Mouse (Mus musculus): ENCODE results near the gene Mier1. TPM values are rescaled to one million over a fixed set of nuclear protein-coding genes. Genes with fewer than 3 reads are reported as not detected.

Mier1 gene
- polyA plus RNA-seq, 1 experiment from 2014 or later, result 39.9 TPM

- H3K4me1 ChIP-seq (replicated peaks; ENCODE audit: control insufficient read depth, insufficient read depth, low read length), result peaks cover 17% of the 10 kb centered on the region
- peak overlapping the region; percentile 78; the same call in 1 of the 2 replicates for H3K9ac ChIP-seq (ENCODE audit: low read length)
- H3K9me3 ChIP-seq (ENCODE audit: control insufficient read depth, low read length), result no peaks in the 10 kb centered on the region
- H3K27ac ChIP-seq (ENCODE audit: low read depth), result no peak overlapping the region
- peaks cover 9% of the 10 kb centered on the region for H3K36me3 ChIP-seq (ENCODE audit: control insufficient read depth, insufficient read depth, low read length)
- DNase-seq (ENCODE audit: low spot score) (no peak), ATAC-seq (replicated peaks; ENCODE audit: low FRiP score, low TSS enrichment, low read depth) (no peak)
- WGBS, result 51% methylated on average over 7 of the region's 7 CpGs
- H3K4me3 ChIP-seq (ENCODE audit: low read depth, low read length), result peak overlapping the region; percentile 84; the same call in 1 of the 2 replicates
- H3K4me2 ChIP-seq (ENCODE audit: low read length), result peak overlapping the region; percentile 62
- H3K27me3 ChIP-seq (replicated peaks; ENCODE audit: control insufficient read depth, insufficient read depth, low read length), result no peaks in the 10 kb centered on the region
Measured at GRCm38 (mm10) chr4:103112651-103113050, 1.5 kb upstream of the Mier1 start.

DNA sequence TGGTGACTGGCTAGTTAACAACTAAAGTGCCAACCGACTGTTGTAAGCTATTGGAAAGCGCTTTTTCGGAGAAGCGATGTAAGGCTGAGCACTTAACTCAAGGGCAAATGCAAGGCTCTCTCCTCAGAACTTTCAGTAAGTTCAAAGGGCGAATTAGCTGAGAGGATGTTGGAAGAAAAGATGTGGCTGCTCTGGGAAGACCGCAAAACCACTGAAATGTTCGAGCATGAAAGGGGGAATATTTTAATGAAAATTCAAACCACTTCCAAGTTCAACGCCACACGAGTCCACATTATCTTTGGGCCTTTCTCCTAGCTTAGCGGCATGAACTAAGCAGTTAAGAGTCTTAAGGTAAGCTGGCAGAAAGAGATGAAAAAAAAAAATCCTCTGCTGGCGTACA is 788 bp upstream of the Mier1 start:
- peaks cover 9% of the 10 kb centered on the region for H3K36me3 ChIP-seq (ENCODE audit: control insufficient read depth, insufficient read depth, low read length)
- DNase-seq (ENCODE audit: low spot score), result no peak
- no peak for ATAC-seq (replicated peaks; ENCODE audit: low FRiP score, low TSS enrichment, low read depth)

DNA sequence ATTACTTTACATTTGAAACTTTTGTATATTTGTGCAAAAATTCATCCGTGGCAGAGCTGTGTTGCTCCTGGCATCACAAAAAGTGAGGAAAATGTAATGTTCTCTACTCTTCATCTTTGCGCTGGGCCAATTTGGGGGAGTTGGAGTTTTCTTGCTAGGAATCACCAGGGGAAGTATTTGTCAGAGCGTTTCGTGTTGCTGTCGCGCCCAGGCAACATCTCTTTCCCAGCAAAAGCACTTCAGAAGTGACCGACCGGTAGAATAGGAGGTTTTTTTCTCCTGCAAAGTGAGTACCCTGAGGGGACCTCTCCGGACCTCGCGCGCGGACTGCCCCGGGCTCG is 4.7 kb downstream of the Mier1 start:
- H3K4me2 ChIP-seq (ENCODE audit: low read length), result peak overlapping the region; percentile 69
- H3K36me3 ChIP-seq (ENCODE audit: control insufficient read depth, insufficient read depth, low read length), result peaks cover 9% of the 10 kb centered on the region
- no peaks in the 10 kb centered on the region for H3K9me3 ChIP-seq (ENCODE audit: control insufficient read depth, low read length)
- ATAC-seq (replicated peaks; ENCODE audit: low FRiP score, low TSS enrichment, low read depth) (no peak), DNase-seq (ENCODE audit: low spot score) (peak; percentile 84)
- H3K4me3 ChIP-seq (ENCODE audit: low read depth, low read length), result peak overlapping the region; percentile 90
- H3K27me3 ChIP-seq (replicated peaks; ENCODE audit: control insufficient read depth, insufficient read depth, low read length), result no peaks in the 10 kb centered on the region
- peak overlapping the region; percentile 97 for H3K27ac ChIP-seq (ENCODE audit: low read depth)
- H3K9ac ChIP-seq (ENCODE audit: low read length), result peak overlapping the region; percentile 94
- H3K4me1 ChIP-seq (replicated peaks; ENCODE audit: control insufficient read depth, insufficient read depth, low read length), result peaks cover 27% of the 10 kb centered on the region
- 1% methylated on average over 15 of the region's 15 CpGs for WGBS

More for the DNA sequence above, 788 bp upstream of the Mier1 start:
- no peaks in the 10 kb centered on the region for H3K9me3 ChIP-seq (ENCODE audit: control insufficient read depth, low read length)
- peak overlapping the region; percentile 78 for H3K9ac ChIP-seq (ENCODE audit: low read length)
- peak overlapping the region; percentile 99; the same call in 1 of the 2 replicates for H3K27ac ChIP-seq (ENCODE audit: low read depth)
- H3K4me3 ChIP-seq (ENCODE audit: low read depth, low read length), result peak overlapping the region; percentile 84
- 4% methylated on average over 11 of the region's 11 CpGs for WGBS
- peaks cover 17% of the 10 kb centered on the region for H3K4me1 ChIP-seq (replicated peaks; ENCODE audit: control insufficient read depth, insufficient read depth, low read length)
- no peaks in the 10 kb centered on the region for H3K27me3 ChIP-seq (replicated peaks; ENCODE audit: control insufficient read depth, insufficient read depth, low read length)
- H3K4me2 ChIP-seq (ENCODE audit: low read length), result peak overlapping the region; percentile 62

DNA sequence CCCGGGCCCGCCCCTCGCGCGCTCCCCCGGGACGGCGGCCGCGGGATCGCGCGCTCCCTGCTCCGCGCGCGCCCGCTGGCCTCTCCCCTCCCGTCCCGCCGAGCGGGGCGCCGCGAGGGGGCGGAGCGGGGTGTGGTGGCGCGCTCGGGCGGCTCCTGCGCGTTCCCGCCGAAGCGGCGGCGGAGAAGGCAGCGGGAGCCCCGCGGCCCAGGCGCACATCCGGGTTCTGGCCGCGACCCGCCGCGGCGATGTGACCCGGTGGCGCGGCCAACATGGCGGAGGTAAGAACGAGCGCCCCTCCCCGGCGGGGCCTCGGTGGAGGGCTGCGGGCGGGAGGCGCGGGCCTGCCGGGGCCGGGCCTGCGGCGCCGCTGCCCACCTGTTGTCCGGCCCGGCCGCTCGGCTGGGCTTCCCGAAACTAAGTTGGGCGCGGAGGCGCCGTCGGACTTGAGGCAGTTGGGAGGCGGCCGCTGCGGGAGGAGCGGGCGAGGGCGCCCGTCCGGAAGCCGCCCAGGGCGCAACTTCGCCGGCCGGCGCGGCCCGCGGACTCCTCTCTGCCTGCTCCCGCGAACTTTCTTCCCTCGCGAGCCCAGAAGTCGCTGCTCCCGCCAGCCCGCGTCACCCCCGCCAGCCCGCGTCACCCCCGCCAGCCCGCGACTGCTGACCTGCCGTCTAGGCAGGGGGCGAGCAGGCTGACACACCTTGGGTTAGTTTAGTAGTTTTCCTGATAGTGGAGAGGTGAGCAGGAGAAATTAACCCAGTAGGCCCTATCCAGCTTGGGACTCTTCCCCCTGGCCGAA is 5.2 kb downstream of the Mier1 start:
- H3K9ac ChIP-seq (ENCODE audit: low read length), result peak overlapping the region; percentile 94

GRCm38 (mm10) chr4:103120028-103120384 is 5.8 kb downstream of the Mier1 start:
- peak overlapping the region; percentile 90 for H3K4me3 ChIP-seq (ENCODE audit: low read depth, low read length)
- H3K9ac ChIP-seq (ENCODE audit: low read length), result peak overlapping the region; percentile 94

More for the DNA sequence above, 5.2 kb downstream of the Mier1 start:
- DNase-seq (ENCODE audit: low spot score) (peak; percentile 85), ATAC-seq (replicated peaks; ENCODE audit: low FRiP score, low TSS enrichment, low read depth) (peak; percentile 68)
- H3K27me3 ChIP-seq (replicated peaks; ENCODE audit: control insufficient read depth, insufficient read depth, low read length), result no peaks in the 10 kb centered on the region
- H3K27ac ChIP-seq (ENCODE audit: low read depth), result peak overlapping the region; percentile 97
- H3K9me3 ChIP-seq (ENCODE audit: control insufficient read depth, low read length), result no peaks in the 10 kb centered on the region
- peaks cover 9% of the 10 kb centered on the region for H3K36me3 ChIP-seq (ENCODE audit: control insufficient read depth, insufficient read depth, low read length)
- peaks cover 27% of the 10 kb centered on the region for H3K4me1 ChIP-seq (replicated peaks; ENCODE audit: control insufficient read depth, insufficient read depth, low read length)
- H3K4me2 ChIP-seq (ENCODE audit: low read length), result peak overlapping the region; percentile 69
- WGBS, result under 1% methylated on average over 86 of the region's 111 CpGs
- H3K4me3 ChIP-seq (ENCODE audit: low read depth, low read length), result peak overlapping the region; percentile 90

DNA sequence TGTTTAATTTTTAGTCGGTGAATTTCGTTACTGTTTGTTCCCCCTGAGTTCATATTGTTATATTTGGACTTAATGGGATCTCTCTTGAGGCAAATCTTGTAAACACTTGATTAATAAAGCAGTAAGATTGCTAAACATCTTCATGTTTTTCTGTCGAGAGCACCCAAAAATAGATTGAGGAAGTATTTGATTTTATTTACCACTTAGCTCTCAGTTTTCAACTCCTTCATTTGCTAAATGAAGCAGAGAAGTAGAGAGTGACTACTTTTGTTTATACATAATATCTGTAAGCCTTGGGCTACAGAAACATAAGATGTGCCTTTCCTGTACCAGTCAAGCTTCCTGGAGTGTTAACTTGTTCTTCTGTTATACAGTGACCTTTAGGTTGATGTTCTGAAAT is 6.2 kb downstream of the Mier1 start:
- H3K9ac ChIP-seq (ENCODE audit: low read length), result peak overlapping the region; percentile 94
- no peaks in the 10 kb centered on the region for H3K9me3 ChIP-seq (ENCODE audit: control insufficient read depth, low read length)
- H3K4me3 ChIP-seq (ENCODE audit: low read depth, low read length), result peak overlapping the region; percentile 90
- no peak overlapping the region for H3K27ac ChIP-seq (ENCODE audit: low read depth)
- H3K36me3 ChIP-seq (ENCODE audit: control insufficient read depth, insufficient read depth, low read length), result peaks cover 9% of the 10 kb centered on the region
- no peaks in the 10 kb centered on the region for H3K27me3 ChIP-seq (replicated peaks; ENCODE audit: control insufficient read depth, insufficient read depth, low read length)
- 34% methylated on average over 3 of the region's 3 CpGs for WGBS
- H3K4me2 ChIP-seq (ENCODE audit: low read length), result peak overlapping the region; percentile 69
- peaks cover 27% of the 10 kb centered on the region for H3K4me1 ChIP-seq (replicated peaks; ENCODE audit: control insufficient read depth, insufficient read depth, low read length)
- ATAC-seq (replicated peaks; ENCODE audit: low FRiP score, low TSS enrichment, low read depth) (no peak), DNase-seq (ENCODE audit: low spot score) (no peak)

More at GRCm38 (mm10) chr4:103120028-103120384, 5.8 kb downstream of the Mier1 start:
- H3K4me2 ChIP-seq (ENCODE audit: low read length), result peak overlapping the region; percentile 69
- H3K36me3 ChIP-seq (ENCODE audit: control insufficient read depth, insufficient read depth, low read length), result peaks cover 9% of the 10 kb centered on the region
- ATAC-seq (replicated peaks; ENCODE audit: low FRiP score, low TSS enrichment, low read depth) (no peak), DNase-seq (ENCODE audit: low spot score) (no peak)
- H3K27ac ChIP-seq (ENCODE audit: low read depth), result peak overlapping the region; percentile 97
- no peaks in the 10 kb centered on the region for H3K27me3 ChIP-seq (replicated peaks; ENCODE audit: control insufficient read depth, insufficient read depth, low read length)
- no peaks in the 10 kb centered on the region for H3K9me3 ChIP-seq (ENCODE audit: control insufficient read depth, low read length)
- WGBS, result 16% methylated on average over 4 of the region's 4 CpGs
- H3K4me1 ChIP-seq (replicated peaks; ENCODE audit: control insufficient read depth, insufficient read depth, low read length), result peaks cover 27% of the 10 kb centered on the region

DNA sequence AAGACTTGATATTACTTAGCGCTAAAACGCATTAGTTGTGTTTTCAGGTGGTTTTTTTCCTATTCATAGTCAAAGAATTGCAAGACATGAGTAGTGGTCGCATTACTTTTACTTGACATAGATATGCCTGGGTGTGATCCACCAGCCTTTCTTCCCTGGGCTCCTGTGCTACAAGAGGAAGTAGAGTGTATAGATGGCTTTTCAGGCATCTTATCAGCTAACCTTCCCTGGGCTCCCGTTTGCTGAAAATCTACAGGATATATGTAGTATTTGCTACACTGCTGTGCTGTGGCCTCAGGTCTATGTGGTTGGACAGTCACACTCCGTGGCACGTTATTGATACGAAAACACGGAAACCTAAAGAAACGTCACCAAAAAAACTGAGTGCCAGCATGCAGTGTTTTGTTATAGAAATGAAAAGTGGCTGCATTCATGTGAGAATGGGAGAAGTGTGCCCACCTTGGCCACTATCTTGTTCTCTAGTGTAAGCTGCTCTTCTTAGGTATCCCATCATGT is 6.7 kb downstream of the Mier1 start:
- peak overlapping the region; percentile 90; the same call in 1 of the 2 replicates for H3K4me3 ChIP-seq (ENCODE audit: low read depth, low read length)

DNA sequence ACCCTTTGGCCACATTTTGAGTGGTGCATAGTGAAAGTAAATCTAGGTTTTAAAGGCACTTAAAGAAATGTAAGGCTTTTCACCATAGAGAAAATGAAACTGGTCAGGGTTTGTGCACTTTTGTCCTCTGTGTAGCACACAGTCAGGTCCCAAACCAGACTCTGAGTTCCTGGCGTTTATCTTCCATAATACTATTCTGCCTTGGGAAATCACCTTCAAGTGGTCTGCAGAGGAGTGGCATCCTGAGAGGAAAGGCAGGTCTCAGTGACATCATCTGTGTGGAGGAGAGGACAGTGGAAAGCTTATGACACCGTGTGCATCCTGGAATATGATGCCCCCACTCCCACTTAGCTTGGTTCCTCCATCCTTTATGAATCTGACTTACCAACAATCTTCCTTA is 8.9 kb downstream of the Mier1 start:
- Histone ChIP-seq H3K4me1 (replicated peaks; ENCODE audit: control insufficient read depth, insufficient read depth, low read length) (peaks cover 29% of the 10 kb centered on the region), H3K27ac (ENCODE audit: low read depth) (no peak overlapping the region), H3K27me3 (replicated peaks; ENCODE audit: control insufficient read depth, insufficient read depth, low read length) (no peaks in the 10 kb centered on the region), H3K9ac (ENCODE audit: low read length) (no peak overlapping the region), H3K36me3 (ENCODE audit: control insufficient read depth, insufficient read depth, low read length) (no peaks in the 10 kb centered on the region), H3K4me2 (ENCODE audit: low read length) (no peak overlapping the region), H3K9me3 (ENCODE audit: control insufficient read depth, low read length) (no peaks in the 10 kb centered on the region), H3K4me3 (ENCODE audit: low read depth, low read length) (no peak overlapping the region)
- 36% methylated on average over 2 of the region's 2 CpGs for WGBS
- ATAC-seq (replicated peaks; ENCODE audit: low FRiP score, low TSS enrichment, low read depth) (no peak), DNase-seq (ENCODE audit: low spot score) (no peak)

More for the DNA sequence above, 6.7 kb downstream of the Mier1 start:
- Histone ChIP-seq H3K27ac (ENCODE audit: low read depth) (no peak overlapping the region), H3K4me2 (ENCODE audit: low read length) (peak overlapping the region; percentile 69), H3K36me3 (ENCODE audit: control insufficient read depth, insufficient read depth, low read length) (peaks cover 9% of the 10 kb centered on the region), H3K9me3 (ENCODE audit: control insufficient read depth, low read length) (no peaks in the 10 kb centered on the region), H3K27me3 (replicated peaks; ENCODE audit: control insufficient read depth, insufficient read depth, low read length) (no peaks in the 10 kb centered on the region), H3K9ac (ENCODE audit: low read length) (no peak overlapping the region), H3K4me1 (replicated peaks; ENCODE audit: control insufficient read depth, insufficient read depth, low read length) (peaks cover 29% of the 10 kb centered on the region)
- ATAC-seq (replicated peaks; ENCODE audit: low FRiP score, low TSS enrichment, low read depth) (no peak), DNase-seq (ENCODE audit: low spot score) (no peak)
- WGBS, result 85% methylated on average over 9 of the region's 9 CpGs

Data from intestine, embryonic 14.5 days (tissue).